Mouse (Mus musculus): Measurements from ENCODE around the gene Rgs6.

DNA sequence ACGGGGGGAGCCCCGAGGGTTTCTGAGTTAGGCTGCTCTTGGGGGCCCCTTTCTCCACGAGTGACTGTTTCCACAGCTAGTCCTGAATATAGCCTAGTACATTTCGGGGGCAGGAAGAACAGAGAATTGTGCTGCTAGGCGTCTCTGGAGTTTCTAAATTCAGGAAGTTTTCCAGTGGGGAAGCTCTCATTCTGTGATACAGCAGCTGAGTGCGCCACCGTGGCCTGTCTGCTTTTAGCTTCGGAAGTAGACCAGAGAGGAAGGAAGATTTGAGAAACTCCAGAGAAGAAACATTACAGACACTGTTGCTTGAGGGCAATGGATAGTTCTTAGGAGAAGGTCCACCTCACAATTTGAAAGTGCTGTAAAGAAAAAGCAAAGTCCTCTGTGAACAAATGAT, 242.2 kb downstream of the Rgs6 start:
- no peak for TF ChIP-seq CTCF (IDR thresholded peaks at IDR 0.05; ENCODE audit: extremely low read depth, insufficient read length, insufficient replicate concordance, low read depth, low read length)
- no peak for TF ChIP-seq POLR2A (IDR thresholded peaks at IDR 0.05; ENCODE audit: low read depth, low read length)

Data from small intestine, adult 2 months (tissue).